Mouse (Mus musculus) spleen, embryonic (tissue): ENCODE measurements around the gene Dennd5b.

ENCODE experiments used
- CTCF ChIA-PET: fragments of 350-600 bp; sonication (Branson Sonifier 250); formaldehyde crosslinking; loops from one replicate; lab custom pipeline; 2022; lab: Charles Lee

Dennd5b gene

DNA sequence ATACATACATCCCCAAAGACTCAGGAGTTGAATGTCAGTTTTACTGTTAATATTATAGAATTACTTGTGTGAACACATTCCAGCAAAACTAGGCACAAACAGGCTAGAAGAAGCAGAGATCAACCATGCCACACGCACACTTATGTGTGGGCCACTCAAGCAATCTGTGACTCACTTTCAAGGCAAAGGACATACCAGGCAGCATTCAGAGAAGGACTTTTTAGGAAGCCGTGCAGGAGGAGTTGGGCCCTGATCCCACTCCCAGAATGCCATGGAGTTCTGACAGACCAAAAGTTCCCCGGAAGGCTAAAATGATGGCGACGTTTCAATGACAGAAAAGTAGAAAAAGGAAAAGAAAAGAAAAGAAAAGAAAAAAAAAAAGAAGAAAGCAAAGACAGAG lies 69.3 kb downstream of the Dennd5b start:
- CTCF ChIA-PET = no interaction called here

DNA sequence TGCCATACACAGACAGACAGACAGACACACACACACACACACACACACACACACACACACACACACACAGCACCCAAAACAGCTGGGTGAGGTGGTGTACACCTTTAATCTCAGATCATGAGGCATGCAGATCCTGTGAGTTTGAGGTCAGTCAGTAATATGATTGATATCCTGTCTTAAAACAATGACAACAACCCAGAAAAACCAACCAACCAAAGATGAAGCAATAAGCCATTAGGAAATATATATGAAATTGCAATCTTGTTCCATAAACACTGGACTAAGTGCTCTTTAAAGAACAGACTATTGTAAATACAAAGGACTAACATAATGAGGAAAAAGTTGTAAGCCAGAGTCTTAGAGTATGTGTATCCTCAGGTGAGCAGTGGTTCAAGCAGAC lies 70.1 kb downstream of the Dennd5b start:
- CTCF ChIA-PET = no interaction called here

DNA sequence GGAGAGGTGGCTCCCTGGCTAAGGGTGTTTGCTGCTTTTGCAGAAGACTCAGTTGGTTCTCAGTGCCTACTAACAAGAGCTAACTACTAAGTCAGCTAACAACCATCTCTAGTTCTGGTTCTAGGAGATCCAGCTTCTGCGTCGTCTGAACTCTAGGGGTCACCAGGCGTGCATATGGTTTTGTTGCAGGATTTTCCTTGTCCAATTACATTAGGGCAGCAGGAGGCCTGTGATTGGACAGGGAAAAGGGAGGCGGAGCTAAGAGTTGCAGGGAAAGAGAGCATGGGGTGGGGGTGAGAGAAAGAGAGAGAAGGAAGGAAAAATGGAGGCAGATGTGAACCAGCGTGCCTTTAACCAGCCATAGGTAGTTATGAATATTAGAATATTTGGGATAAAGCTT lies 83.0 kb downstream of the Dennd5b start:
- CTCF ChIA-PET = no interaction called here

DNA sequence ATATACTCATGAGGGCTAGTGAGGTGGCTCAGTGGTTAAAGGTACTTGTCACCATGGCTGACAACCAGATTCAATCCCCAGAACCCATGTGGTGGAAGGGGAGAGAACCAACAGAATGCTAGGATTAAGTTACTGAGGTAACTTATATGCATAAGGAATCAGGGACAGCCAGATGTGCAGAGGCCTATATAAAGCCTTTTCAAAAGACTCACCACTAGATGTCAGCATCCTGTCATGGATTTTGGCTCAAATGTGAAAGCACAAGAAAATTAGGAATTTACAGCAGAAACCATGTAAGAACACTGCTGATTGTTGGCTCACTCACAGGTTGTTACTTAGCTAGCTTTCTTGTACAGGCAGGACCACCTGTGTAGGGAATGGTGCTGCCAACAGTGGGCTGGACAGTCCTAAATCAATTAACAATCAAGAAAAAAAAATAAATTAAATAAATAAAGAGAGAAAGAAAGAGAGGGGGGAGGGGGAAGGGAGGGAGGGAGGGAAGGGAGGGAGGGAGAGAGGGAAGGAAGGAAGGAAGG lies 90.6 kb downstream of the Dennd5b start:
- CTCF ChIA-PET = no interaction called here

DNA sequence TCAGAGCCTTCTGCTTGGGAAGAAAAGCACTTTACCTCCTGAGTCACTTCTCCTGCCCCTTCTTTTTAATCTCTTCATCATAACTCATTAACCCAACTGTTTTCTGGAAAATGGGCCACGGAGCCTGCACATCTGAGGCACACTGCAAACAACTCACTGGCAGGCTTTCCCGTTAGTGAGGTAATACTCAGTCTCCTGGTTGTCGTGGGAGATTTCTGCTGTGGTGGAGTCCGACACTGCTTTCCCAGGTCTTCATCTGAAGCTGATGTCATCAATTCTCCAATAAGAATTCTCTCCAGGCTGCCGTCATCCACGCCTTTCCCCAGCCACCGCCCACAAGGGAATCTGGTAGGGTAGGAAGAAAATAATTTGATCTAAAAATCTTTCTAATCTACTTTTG lies 96.5 kb downstream of the Dennd5b start:
- CTCF ChIA-PET = no interaction called here

DNA sequence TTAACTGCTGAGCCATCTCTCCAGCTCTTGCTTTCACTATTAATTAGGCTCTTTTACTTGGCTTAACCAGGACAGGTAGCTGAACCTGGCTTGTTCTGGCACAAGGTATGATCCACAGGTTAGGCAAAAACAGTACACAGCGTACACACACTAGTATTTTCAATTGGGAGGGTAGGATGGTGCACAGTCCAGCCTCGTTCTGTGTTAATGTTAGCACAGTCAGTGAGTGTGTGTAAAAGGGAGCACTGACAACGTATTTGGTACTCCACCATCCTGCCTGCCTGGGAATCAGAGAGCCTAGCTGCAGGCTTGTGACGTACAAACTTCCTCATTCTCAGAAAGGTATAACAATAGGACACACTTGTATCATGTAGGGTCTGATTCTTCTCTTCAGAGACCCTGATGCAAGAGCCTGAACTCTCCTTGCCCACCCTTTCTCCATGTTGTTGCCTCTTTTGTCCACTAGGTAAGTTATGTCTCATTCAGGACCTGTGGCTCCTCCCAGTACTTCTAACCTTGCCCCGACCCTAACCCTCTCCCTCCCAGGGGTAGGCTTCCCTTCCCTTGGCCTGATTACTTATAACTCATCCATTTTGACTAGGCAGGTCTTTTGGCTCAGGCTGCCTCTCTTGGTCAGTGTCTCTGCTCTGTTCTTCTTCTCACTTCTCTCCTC lies 107.0 kb downstream of the Dennd5b start:
- CTCF ChIA-PET = interaction anchor here (0.9 kb wide), 1 partner anchor 34 kb away, joined by 3 read pairs; no protein-coding TSS in a partner anchor

DNA sequence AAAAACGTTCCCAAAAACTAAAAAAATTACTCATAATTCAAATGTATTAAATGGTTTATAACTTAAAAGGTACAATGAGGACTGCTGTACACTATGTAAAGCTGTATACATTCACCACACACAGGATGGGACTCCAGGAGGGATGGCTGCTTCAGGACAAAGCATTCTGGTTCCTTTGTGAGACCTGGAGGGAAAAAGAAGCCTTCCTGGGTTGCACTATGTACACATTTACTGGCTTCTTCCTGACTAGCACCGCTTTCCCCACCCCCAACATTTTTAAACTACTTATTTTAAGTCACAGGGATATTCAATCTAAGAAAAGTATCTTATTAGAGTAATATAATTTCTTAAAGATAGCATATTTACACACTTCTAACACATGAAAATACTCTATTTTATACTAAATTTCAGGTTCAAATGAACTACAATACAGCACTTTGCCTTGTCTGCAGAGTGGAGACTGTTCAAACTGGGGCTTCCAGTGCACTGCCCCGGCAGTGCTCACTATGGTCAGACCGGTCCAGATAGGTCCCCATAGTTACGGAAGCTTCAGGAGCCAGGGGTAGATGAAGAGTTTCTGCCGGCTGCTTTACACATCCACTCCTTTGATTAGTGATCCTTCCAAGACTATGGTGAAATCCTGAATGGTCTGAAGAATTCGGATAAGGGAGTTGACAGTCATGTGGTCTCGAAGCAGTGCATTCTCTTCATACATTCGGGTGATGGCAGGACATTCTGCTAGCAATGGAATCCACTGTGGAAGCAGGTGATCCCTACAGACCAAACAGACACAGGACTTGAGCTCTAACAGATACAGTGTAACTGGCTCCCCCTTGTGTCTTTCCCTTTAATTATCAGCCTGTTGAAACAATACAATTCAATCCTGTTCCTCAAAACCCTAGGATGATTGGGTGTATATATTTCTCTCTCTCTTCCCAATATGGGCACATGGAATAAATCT lies 108.1 kb downstream of the Dennd5b start:
- CTCF ChIA-PET = interaction anchor here (0.9 kb wide), 1 partner anchor 33 kb away, joined by 3 read pairs; no protein-coding TSS in a partner anchor

DNA sequence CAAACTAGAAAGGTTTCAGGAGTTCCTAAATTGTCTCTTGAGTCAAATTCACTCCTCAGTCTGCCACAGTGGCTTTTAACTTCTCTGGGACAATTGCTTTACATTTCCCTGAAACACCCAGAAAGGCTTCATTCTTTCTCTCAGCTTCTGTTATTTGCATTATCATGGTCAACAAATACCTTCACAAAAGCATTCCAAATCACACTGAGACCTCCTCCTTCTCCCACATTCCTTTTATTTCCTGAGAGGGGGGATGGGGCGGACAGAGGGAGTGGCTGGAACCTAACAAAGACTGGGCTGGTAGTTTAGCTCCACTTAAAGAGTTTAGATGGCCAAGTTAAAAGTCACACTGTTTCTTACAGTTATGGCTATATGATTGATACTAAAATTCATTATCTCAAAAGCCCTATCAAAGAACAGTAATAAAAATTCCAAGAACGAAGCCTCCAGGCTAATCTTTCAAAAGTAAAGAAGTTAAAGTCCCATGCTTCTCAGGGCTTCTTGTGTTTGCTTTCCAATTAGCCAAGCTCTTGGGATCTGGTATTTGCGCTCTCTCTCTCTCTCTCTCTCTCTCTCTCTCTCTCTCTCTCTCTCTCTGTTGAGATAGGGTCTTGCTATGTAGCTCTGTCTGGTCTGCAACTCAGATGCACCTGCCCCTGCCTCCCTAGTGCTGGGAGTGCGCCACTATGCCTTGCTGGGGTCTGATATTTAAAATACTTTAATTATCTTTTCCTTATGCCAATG lies 108.9 kb downstream of the Dennd5b start:
- CTCF ChIA-PET = no interaction called here

DNA sequence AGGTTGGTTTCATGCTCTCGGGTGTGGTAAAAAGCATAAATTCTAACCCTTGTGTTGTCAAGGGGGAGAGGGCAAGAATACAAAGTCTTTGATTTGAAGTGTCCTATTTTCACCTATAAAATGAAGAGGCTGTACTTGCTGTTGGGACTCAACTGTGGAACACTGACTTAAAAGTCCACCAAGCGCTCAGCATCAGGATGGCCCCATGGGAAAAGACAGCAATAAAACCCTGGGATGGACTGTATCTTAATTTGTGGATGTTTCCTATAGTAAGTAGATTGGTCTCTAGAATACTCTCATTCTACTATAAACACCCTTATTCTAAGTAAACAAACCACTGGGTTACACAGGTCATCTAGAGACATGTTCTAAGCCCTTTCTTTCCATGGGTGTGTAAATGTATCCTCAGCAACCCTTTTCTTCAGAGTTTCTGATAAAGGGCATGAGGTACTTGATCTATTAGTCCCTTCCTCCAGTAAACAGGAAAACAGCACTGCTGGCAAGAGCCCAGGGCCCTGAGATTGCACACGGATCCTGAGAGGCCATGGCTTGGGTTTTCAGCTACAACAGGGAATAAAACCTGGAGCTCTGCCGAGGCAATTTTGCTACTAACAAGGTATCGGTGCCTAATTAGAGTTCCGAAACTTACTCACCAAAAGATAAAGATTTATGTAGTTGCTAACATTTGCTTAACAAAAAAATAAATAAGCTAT lies 109.7 kb downstream of the Dennd5b start:
- CTCF ChIA-PET = no interaction called here

DNA sequence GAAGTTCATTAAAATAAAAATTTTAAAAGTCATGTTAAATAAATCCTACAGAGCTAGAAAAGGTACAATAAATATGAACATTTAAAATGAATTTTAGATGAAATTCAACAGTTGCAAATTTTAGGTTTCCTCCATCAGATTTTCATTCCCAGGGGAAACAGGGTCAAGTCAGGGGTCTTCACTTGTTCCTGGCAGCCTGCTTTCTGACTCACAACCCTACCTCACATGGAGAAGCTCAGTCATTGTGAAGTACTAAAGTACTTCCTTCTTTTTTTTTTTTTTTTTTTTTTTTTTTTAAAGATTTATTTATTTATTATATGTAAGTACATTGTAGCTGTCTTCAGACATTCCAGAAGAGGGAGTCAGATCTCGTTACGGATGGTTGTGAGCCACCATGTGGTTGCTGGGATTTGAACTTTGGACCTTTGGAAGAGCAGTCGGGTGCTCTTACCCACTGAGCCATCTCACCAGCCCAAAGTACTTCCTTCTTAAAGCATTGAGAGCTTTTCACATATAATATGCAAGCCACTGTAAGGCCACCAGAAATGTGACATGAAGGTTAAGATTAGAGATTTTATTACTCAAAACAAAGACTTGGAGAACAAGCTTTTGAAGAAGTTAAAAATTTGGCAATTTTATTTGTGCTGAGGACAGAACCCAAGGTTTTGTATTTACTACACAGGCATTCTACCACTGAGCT lies 111.5 kb downstream of the Dennd5b start:
- CTCF ChIA-PET = interaction anchor here (0.6 kb wide), 1 partner anchor 142 kb away, joined by 3 read pairs; no protein-coding TSS in a partner anchor

DNA sequence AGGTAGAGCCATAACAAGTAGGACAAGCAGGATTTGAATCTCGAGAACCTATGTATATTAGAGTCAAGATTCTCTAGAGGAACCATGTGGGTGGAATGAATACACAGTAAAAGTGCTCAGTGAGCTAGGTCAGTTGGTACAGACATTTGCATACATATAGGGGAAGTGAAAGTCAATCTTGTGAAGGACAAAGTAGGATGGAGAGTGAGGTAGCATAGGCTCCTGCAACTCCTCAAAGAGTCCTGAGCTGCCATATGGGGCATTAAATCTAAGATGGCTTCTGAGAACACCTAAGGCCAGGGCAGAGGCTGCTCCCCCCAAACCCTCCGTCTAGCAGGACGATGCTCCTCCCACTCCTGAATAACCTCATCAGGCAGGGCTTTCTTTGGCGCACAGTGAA lies 115.5 kb downstream of the Dennd5b start:
- CTCF ChIA-PET = interaction anchor here (0.6 kb wide), 1 partner anchor 57 kb away, joined by 3 read pairs; no protein-coding TSS in a partner anchor

DNA sequence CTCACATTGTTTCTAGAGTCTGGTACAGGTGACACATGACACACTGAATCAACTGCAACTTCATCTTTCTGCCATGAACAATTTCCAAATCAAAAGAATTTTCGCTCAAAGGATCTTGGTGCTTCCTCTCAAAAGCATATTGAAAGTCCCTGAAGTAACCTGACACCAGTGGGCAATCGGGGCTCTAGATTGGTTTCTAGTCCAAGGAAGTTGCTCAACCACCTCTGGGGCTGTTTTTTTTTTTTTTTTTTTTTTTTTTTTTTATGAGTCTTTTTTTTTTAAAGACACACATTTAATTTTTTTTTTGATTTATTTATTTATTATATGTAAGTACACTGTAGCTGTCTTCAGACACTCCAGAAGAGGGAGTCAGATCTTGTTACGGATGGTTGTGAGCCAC lies 121.0 kb downstream of the Dennd5b start:
- CTCF ChIA-PET = no interaction called here

DNA sequence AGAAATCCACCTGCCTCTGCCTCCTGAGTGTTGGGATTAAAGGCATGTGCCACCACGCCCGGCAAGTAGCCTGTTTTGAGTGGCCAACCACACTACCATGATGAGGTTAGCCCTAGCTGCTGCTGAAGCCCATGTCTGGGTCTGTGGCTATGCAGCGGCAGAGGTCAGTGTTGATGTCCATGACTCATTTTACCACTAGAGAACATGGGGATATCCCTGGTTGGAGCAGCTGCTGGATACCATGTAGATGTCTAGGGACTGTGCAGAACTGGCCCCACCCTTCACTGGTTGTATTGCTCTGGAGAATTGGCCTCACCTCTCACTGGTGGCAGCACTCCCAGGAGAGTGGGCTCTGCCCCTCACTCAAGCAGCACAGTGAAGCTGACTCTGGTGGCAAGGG lies 126.4 kb downstream of the Dennd5b start:
- CTCF ChIA-PET = no interaction called here

DNA sequence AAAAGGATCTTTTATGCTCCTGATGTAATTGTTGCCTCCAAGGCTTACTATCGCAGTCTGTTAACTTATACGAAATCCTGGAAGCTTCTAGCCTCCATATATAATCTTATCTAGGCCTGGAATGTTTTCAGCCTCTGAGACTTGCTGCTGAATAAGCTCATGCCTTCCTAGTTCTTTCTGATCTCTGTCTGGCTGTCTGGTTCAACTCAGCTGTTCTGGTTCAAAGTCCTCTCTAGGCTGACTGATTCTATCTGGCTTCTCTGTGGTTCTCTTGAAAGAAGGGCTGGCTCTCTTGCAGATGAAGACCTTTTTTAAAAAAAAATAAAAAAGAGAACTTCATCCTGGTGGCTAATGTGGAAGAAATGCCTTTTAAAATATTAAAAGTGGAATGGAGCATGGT lies 128.6 kb downstream of the Dennd5b start:
- CTCF ChIA-PET = no interaction called here

DNA sequence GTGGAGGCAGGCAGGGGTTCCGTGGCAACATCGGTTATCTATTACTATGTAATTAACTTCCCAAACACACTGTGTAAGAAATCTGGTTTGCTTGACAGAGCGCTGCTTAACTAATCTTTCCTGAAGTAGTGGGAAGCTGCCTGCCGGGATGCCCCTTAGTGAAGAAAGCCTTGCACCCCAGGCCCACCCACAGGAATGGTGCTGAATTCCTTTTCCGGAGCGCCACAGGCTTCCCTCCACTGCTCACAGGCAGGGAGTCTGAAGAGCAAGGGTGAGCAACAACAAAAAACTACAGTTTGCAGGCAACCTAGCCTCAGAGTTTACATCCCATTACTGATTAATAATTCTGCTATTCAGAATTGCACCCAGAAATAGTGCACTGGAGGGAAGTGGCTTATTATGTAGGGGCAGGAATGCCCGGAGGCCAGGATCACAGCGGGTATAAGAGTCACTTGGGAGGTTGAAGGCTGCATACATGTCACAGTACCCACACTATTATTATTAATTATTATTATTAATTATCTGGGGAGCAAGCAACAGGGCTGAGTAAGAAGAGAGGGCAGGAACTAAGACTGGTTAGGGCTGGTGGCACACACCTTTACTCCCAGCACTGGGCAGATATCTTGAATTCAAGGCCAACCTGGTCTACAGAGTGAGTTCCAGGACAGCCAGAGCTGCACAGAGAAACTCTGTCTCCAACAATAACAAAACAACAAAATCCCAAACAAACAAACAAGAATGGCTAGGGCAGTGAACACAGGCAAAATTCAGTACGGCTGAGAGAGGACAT lies 129.2 kb downstream of the Dennd5b start:
- CTCF ChIA-PET = no interaction called here

DNA sequence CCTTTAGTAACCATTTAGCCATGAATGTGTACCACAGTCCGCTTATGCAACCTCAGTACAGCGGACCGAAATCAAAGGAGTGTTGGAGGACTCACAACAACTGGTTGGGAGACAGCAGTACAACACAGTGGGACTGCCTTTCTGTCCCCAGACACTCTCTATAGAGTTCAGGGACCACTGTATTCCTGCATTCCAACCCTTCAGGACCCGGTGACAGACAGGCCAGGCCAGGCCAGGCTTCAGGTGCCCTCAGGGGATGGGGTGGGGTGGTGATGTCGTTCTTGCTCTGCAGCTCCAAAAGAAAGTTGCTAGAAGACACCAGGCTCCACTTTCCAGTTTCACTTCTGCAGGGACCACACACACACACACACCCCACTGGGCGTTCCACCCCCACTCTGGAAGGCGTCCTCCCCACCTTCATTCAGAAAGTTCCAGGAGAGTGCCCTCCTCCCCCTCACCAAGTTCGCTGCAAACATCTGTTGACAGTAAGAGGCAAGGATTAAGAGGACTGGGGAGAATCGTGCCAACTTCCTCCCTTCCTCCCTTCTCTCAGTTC lies 130.0 kb downstream of the Dennd5b start:
- CTCF ChIA-PET = no interaction called here

DNA sequence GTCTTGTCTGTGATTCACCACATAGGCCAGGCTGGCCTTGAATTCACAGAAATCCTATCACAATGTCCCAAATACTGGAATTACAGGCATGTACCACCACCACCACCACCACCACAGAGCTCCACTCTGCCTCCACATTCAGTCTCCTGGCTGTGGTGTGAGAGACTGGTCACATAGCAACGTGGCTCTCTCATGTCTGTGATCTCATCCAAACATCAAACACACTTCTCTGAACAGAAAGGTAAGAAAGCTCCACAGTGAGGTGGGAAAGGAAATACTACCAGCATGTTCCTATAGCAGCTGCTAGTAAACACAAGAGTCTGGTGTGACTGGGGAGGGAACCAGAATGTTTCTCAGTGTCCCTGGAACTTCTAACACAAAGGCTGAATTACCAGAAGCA lies 140.2 kb downstream of the Dennd5b start:
- CTCF ChIA-PET = interaction anchor here (0.6 kb wide), 1 partner anchor 103 kb away, joined by 7 read pairs; no protein-coding TSS in a partner anchor

DNA sequence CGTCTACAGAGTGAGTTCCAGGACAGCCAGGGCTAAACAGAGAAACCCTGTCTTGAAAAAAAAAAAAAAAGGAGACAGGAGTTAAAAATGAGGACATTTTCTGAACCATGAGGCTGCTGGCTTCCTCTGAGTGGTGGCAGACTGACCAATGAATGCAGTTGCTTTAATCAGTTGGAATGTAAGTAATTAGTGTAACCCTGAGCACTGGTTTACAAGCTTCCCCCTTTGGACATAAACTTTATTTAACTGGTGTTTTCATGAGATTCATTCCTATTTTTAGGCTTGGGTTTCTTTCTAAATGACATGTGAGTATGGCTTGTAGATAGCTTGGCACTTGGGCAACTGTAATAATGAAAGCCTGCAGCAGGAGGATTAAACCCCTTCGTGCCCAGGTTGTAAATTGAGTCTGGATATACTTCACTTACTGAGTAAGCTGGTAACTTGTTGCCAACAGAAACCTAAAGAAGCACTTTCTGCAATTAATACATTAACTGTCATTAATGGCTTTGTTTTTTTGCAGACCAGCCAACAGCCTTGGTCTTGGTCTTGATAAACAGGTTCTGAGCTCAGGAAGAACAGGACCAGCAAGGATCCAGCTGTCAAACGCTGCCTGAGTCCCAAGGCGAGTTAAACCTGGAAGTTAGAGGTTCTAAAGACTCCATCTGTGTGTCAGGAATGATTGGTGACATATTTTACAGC lies 141.8 kb downstream of the Dennd5b start:
- CTCF ChIA-PET = no interaction called here

DNA sequence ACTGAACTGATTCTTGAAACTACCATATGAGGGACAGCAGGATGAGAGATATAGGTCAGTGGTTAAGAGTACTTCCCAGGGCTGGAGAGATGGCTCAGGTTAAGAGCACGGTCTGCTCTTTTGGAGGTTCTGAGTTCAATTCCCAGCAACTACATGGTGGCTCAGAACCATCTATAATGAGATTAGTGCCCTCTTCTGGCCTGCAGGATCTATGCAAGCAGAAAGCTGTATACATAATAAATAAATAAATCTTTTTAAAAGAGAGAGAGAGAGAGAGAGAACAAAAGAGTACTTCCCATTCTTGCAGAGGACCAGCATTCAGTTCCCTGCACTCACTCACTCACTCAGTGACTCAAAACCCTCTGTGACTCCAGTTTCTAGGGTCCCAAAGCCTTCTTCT lies 142.8 kb downstream of the Dennd5b start:
- CTCF ChIA-PET = no interaction called here
